Mouse (Mus musculus) lung, postnatal 0 days (tissue): ENCODE measurements at regions not wholly inside any gene's neighbourhood (a gene's known extent, or its start where the extent isn't known, plus 50 kb on each side); places are given as distances from the start of the nearest gene placed in this dataset.

Experiments
- CTCF ChIP-seq: IDR thresholded peaks from 2 replicates; pipeline ENCODE4 v1.5.1; 2016; ENCODE audit warnings: antibody characterized with exemption, mild to moderate bottlenecking
- EP300 ChIP-seq: IDR thresholded peaks from 2 replicates; pipeline ENCODE4 v1.6.1; 2016; ENCODE audit warnings: antibody characterized with exemption, mild to moderate bottlenecking, control low read depth

- TF ChIP-seq CTCF = no peak
- no peak for TF ChIP-seq EP300
Measured at GRCm38 (mm10) chr16:75065281-75065680, 520.6 kb downstream of the Lipi start.
